Mouse (Mus musculus) forebrain, embryonic 13.5 days (tissue): Measurements from ENCODE around the gene Mcemp1. TPM values are rescaled to one million over a fixed set of nuclear protein-coding genes. Genes with fewer than 3 reads are reported as not detected.
A peak's percentile ranks its signal among the peaks of the same experiment; 100 is the strongest.

Source experiments
- ATAC-seq: fragments of 200-750 bp; cut with Nextera tagmentation; 2 replicates; pipeline ENCODE4 v1.8.0; 2017
- H3K27ac ChIP-seq: fragments of 300-500 bp; sonication (generic); 2 replicates; pipeline ENCODE4 v1.5.1; 2015; ENCODE audit warnings: inconsistent platforms, mild to moderate bottlenecking, moderate library complexity
- H3K27me3 ChIP-seq: fragments of 300-500 bp; sonication (generic); 2 replicates; pipeline ENCODE4 v1.6.1; 2015; ENCODE audit warnings: mild to moderate bottlenecking, inconsistent platforms
- H3K36me3 ChIP-seq: fragments of 300-500 bp; sonication (generic); 2 replicates; pipeline ENCODE4 v1.6.1; 2015; ENCODE audit warnings: mild to moderate bottlenecking, inconsistent platforms; ENCODE audit not compliant: poor library complexity, severe bottlenecking
- H3K4me1 ChIP-seq: fragments of 300-500 bp; sonication (generic); 2 replicates; pipeline ENCODE4 v1.6.1; 2015; ENCODE audit warnings: inconsistent platforms
- H3K4me2 ChIP-seq: fragments of 300-500 bp; sonication (generic); 2 replicates; pipeline ENCODE4 v1.6.1; 2015; ENCODE audit warnings: inconsistent platforms, mild to moderate bottlenecking, moderate library complexity
- H3K4me3 ChIP-seq: fragments of 300-500 bp; sonication (generic); 2 replicates; pipeline ENCODE4 v1.5.1; 2015; ENCODE audit warnings: mild to moderate bottlenecking, inconsistent platforms
- H3K9ac ChIP-seq: fragments of 300-500 bp; sonication (generic); 2 replicates; pipeline ENCODE4 v1.6.1; 2015; ENCODE audit warnings: mild to moderate bottlenecking, inconsistent platforms
- H3K9me3 ChIP-seq: fragments of 300-500 bp; sonication (generic); replicated peaks from 2 replicates; pipeline ENCODE4 v1.6.1; 2016; ENCODE audit warnings: inconsistent platforms
- WGBS: fragments of 180-500 bp; shearing (Covaris S2); methylation state at CpG from one replicate; pipeline ENCODE4 v1.1.7; 2015; 5-methylcytosine and 5-hydroxymethylcytosine counted together
- polyA plus RNA-seq: library from polyadenylated mRNA; unstranded; fragments of >200 nt; fragmentation: Nextera tagmentation; extraction: Ambion mirVana; gene quantifications from 2 replicates; pipeline ENCODE4 v1.2.1, GENCODE M21; 2015

Mcemp1 gene
- polyA plus RNA-seq, 1 experiment from 2014 or later: 0.18 TPM

- no peak for ATAC-seq
- H3K9me3 ChIP-seq: no peaks in the 10 kb centered on the region
- H3K4me2 ChIP-seq: no peak overlapping the region
- H3K27ac ChIP-seq: no peak overlapping the region
- H3K4me3 ChIP-seq: no peak overlapping the region
- no peaks in the 10 kb centered on the region for H3K4me1 ChIP-seq
- no peaks in the 10 kb centered on the region for H3K27me3 ChIP-seq
- WGBS: 85% methylated on average over 2 of the region's 2 CpGs
- no peaks in the 10 kb centered on the region for H3K36me3 ChIP-seq
- no peak overlapping the region for H3K9ac ChIP-seq
Measured at GRCm38 (mm10) chr8:3648268-3648667, 17.3 kb upstream of the Mcemp1 start.

- no peak overlapping the region for H3K9ac ChIP-seq
- ATAC-seq: no peak
- H3K4me3 ChIP-seq: no peak overlapping the region
- no peaks in the 10 kb centered on the region for H3K9me3 ChIP-seq
- no peaks in the 10 kb centered on the region for H3K4me1 ChIP-seq
- no peaks in the 10 kb centered on the region for H3K27me3 ChIP-seq
- H3K27ac ChIP-seq: no peak overlapping the region
- H3K4me2 ChIP-seq: no peak overlapping the region
- 35% methylated on average over 1 of the region's 1 CpGs for WGBS
- H3K36me3 ChIP-seq: no peaks in the 10 kb centered on the region
Measured at GRCm38 (mm10) chr8:3648990-3649389, 16.6 kb upstream of the Mcemp1 start.

DNA sequence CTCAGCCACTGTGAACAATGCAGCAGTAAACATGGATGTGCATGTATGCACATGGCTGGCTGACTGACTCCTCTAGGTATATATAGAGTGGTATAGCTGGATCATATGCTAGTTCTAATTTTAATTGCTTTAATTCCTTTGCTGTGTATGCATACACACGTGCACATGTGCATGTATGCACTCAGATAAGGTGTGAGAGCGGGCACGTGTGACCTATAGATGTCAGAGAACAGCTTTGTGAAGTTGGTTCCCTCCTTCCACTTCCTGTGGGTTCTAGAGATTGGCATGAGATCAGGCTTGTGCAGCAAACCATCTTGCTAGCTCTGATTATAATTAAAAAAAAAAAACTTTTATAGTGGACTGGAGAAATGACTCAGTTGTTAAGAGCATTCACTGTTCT lies 12.7 kb upstream of the Mcemp1 start:
- 67% methylated on average over 3 of the region's 3 CpGs for WGBS
- no peak overlapping the region for H3K27ac ChIP-seq
- no peak overlapping the region for H3K4me2 ChIP-seq
- H3K36me3 ChIP-seq: no peaks in the 10 kb centered on the region
- H3K9me3 ChIP-seq: no peaks in the 10 kb centered on the region
- no peaks in the 10 kb centered on the region for H3K27me3 ChIP-seq
- H3K4me3 ChIP-seq: no peak overlapping the region
- no peak for ATAC-seq
- no peak overlapping the region for H3K9ac ChIP-seq
- peaks cover 10% of the 10 kb centered on the region for H3K4me1 ChIP-seq

- no peak overlapping the region for H3K4me2 ChIP-seq
- WGBS: 78% methylated on average over 11 of the region's 11 CpGs
- no peak overlapping the region for H3K27ac ChIP-seq
- no peak overlapping the region for H3K4me3 ChIP-seq
- peaks cover 10% of the 10 kb centered on the region for H3K4me1 ChIP-seq
- H3K36me3 ChIP-seq: no peaks in the 10 kb centered on the region
- no peaks in the 10 kb centered on the region for H3K27me3 ChIP-seq
- ATAC-seq: no peak
- no peaks in the 10 kb centered on the region for H3K9me3 ChIP-seq
- no peak overlapping the region for H3K9ac ChIP-seq
Measured at GRCm38 (mm10) chr8:3654726-3655508, 10.6 kb upstream of the Mcemp1 start.

GRCm38 (mm10) chr8:3655526-3655925 lies 10.0 kb upstream of the Mcemp1 start, which contains the start of gene Retn:
Gene Retn, plus strand, starts transcription at chr8:3655770.
- H3K4me1 ChIP-seq: peaks cover 10% of the 10 kb centered on the region
- H3K9me3 ChIP-seq: no peaks in the 10 kb centered on the region
- no peak within 1 kb of the TSS for H3K27ac ChIP-seq
- no peaks in the 10 kb centered on the region for H3K27me3 ChIP-seq
- H3K4me2 ChIP-seq: no peak within 1 kb of the TSS
- WGBS: 76% methylated on average over 3 of the region's 3 CpGs
- no peak for ATAC-seq
- H3K9ac ChIP-seq: no peak within 1 kb of the TSS
- no peak within 1 kb of the TSS for H3K4me3 ChIP-seq
- no peaks in the 10 kb centered on the region for H3K36me3 ChIP-seq

- H3K27ac ChIP-seq: no peak overlapping the region
- no peaks in the 10 kb centered on the region for H3K36me3 ChIP-seq
- no peaks in the 10 kb centered on the region for H3K9me3 ChIP-seq
- 21% methylated on average over 7 of the region's 7 CpGs for WGBS
- peak; percentile 50; the same call in 1 of the 2 replicates for ATAC-seq
- H3K4me2 ChIP-seq: peak overlapping the region; percentile 31
- no peaks in the 10 kb centered on the region for H3K27me3 ChIP-seq
- H3K4me3 ChIP-seq: no peak overlapping the region
- peaks cover 10% of the 10 kb centered on the region for H3K4me1 ChIP-seq
- peak overlapping the region; percentile 31; the same call in 1 of the 2 replicates for H3K9ac ChIP-seq
Measured at GRCm38 (mm10) chr8:3656725-3657381, 8.7 kb upstream of the Mcemp1 start.

- Histone ChIP-seq H3K4me2 (no peak overlapping the region), H3K9me3 (no peaks in the 10 kb centered on the region), H3K4me3 (no peak overlapping the region), H3K36me3 (no peaks in the 10 kb centered on the region), H3K9ac (no peak overlapping the region), H3K4me1 (peaks cover 10% of the 10 kb centered on the region), H3K27ac (no peak overlapping the region), H3K27me3 (no peaks in the 10 kb centered on the region)
- ATAC-seq: no peak
- 87% methylated on average over 8 of the region's 8 CpGs for WGBS
Measured at GRCm38 (mm10) chr8:3660889-3661288, 4.7 kb upstream of the Mcemp1 start.

- H3K36me3 ChIP-seq: no peaks in the 10 kb centered on the region
- no peaks in the 10 kb centered on the region for H3K4me1 ChIP-seq
- no peak overlapping the region for H3K9ac ChIP-seq
- no peak overlapping the region for H3K4me2 ChIP-seq
- no peak for ATAC-seq
- WGBS: 58% methylated on average over 4 of the region's 5 CpGs
- H3K4me3 ChIP-seq: no peak overlapping the region
- no peaks in the 10 kb centered on the region for H3K9me3 ChIP-seq
- no peaks in the 10 kb centered on the region for H3K27me3 ChIP-seq
- no peak overlapping the region for H3K27ac ChIP-seq
Measured at GRCm38 (mm10) chr8:3664405-3664804, 1.1 kb upstream of the Mcemp1 start.

DNA sequence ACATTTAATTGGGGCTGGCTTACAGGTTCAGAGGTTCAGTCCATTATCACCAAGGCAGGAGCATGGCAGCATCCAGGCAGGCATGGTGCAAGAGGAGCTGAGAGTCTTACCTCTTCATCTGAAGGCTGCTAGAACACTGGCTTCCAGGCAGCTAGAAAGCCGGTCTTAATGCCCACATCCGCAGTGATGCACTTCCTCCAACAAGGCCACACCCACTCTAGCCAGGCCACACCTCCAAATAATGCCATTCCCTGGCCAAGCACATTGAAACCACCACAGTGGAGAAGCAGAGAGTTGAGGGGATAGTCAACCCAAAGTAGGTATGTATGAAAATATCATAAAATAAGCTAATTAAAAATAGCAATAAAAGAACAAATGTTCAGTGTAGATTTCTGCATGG lies 4.8 kb downstream of the Mcemp1 start:
- Histone ChIP-seq H3K9ac (no peak overlapping the region), H3K27me3 (no peaks in the 10 kb centered on the region), H3K9me3 (no peaks in the 10 kb centered on the region), H3K36me3 (no peaks in the 10 kb centered on the region), H3K27ac (no peak overlapping the region), H3K4me1 (peaks cover 6% of the 10 kb centered on the region), H3K4me3 (no peak overlapping the region), H3K4me2 (no peak overlapping the region)
- 80% methylated on average over 2 of the region's 2 CpGs for WGBS
- no peak for ATAC-seq

DNA sequence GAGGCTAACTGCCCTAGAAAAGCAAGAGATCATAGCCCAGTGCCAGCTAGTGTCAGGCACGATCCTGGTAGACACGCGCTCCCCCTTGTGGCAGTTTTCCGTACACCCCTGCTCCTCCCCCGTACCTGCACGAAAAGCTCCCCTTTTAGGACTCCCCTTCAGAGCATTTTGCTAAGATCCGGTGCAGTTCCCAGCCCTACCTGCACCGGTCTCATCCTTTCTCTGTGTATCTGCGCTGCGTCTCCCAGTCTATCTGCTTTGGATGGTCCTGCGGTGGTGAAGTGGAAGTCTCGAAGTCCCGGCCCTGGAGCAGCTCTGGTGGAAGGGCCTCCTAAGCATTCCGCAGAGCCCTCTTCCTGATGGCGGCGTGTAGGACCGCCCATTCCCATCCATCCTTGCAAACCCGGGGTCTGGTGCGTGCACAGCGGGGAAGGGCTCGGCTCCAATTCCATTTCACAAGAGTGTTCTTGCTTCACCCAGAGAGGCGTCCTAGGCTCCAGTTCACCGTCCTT lies 6.5 kb downstream of the Mcemp1 start, which contains the start of gene Fcor:
Gene Fcor (minus strand): TSS at position 383 of the 512 bp plus-strand sequence.
- no peaks in the 10 kb centered on the region for H3K27me3 ChIP-seq
- H3K4me3 ChIP-seq: peak within 1 kb of the TSS; percentile 52
- H3K9ac ChIP-seq: peak within 1 kb of the TSS; percentile 71
- no peaks in the 10 kb centered on the region for H3K9me3 ChIP-seq
- WGBS: under 1% methylated on average over 23 of the region's 23 CpGs
- H3K36me3 ChIP-seq: no peaks in the 10 kb centered on the region
- peak within 1 kb of the TSS; percentile 44 for H3K27ac ChIP-seq
- peaks cover 7% of the 10 kb centered on the region for H3K4me1 ChIP-seq
- H3K4me2 ChIP-seq: peak within 1 kb of the TSS; percentile 62
- ATAC-seq: peak; percentile 89

DNA sequence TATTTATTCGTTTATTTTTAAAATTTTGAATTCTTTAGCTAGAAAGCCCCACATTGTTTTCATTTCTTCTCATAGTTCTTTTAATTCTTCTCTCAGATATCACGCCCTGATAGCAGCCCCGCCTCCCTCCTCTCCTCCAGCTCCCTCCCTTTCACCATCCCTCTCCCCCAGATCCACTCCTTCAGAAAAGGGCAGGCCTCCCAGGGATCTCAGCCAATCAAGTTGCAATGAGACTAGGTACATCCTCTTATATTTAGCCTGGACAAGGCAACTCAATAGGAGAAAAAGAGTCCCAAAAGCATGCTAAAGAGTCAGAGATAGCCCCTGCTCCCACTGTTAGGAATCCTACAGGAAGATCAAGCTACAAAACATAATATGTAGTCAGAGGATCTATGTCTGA lies 9.1 kb downstream of the Mcemp1 start:
- Histone ChIP-seq H3K27ac (no peak overlapping the region), H3K4me2 (no peak overlapping the region), H3K9ac (no peak overlapping the region), H3K4me1 (peaks cover 26% of the 10 kb centered on the region), H3K9me3 (0 out of 2 replicates have a peak, but pooled peaks cover 3% of the 10 kb centered on the region), H3K27me3 (no peaks in the 10 kb centered on the region), H3K4me3 (no peak overlapping the region), H3K36me3 (peaks cover 10% of the 10 kb centered on the region)
- no peak for ATAC-seq
- 58% methylated on average over 3 of the region's 3 CpGs for whole genome bisulfite sequencing
